Mouse (Mus musculus) heart, postnatal 0 days (tissue): ENCODE data around the gene Bend3.

Source experiments
- CTCF ChIP-seq: IDR thresholded peaks from 2 replicates; pipeline ENCODE4 v1.5.1; 2016; ENCODE audit warnings: antibody characterized with exemption, control low read depth, low read depth
- EP300 ChIP-seq: IDR thresholded peaks from 2 replicates; pipeline ENCODE4 v1.6.1; 2016; ENCODE audit warnings: antibody characterized with exemption, low read depth

DNA sequence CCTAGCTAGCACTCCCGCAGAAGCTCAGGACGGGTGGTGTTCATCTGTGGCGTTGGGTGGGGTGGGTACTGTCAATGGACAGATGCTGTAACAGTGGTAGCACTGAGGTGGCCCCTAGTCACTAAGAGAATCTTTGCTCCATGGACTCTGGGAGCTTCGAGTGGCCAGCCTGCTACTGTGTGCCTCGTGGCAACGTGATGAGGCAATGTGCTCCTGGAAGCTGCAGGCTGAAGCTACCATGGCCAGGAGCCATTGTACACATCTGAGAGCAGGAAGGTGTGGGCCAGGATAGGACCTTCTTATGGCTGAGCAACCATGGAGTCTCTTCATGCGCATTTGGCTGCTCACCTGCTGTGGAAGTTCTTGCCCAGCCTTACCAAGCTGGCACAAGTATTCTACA is 30.6 kb downstream of the Bend3 start:
- no peak for TF ChIP-seq CTCF
- no peak for TF ChIP-seq EP300
